Mouse (Mus musculus) testis, adult 2 months (tissue): Measurements from ENCODE around the gene Sall1. TPM values are rescaled to one million over a fixed set of nuclear protein-coding genes. Genes with fewer than 3 reads are reported as not detected.

Experiments
- H3K27ac ChIP-seq: fragments of 200-500 bp; 2 replicates; pipeline ENCODE4 v1.5.1; 2012; ENCODE audit warnings: low read depth, low read length; ENCODE audit not compliant: control insufficient read depth, insufficient read depth
- H3K27me3 ChIP-seq: fragments of 200-500 bp; 2 replicates; pipeline ENCODE4 v1.6.1; 2012; ENCODE audit warnings: mild to moderate bottlenecking, low read length, moderate library complexity; ENCODE audit not compliant: control insufficient read depth, insufficient read depth
- H3K36me3 ChIP-seq: fragments of 200-500 bp; 2 replicates; pipeline ENCODE4 v1.6.1; 2012; ENCODE audit warnings: mild to moderate bottlenecking, low read length; ENCODE audit not compliant: control insufficient read depth, insufficient read depth
- H3K4me1 ChIP-seq: fragments of 200-500 bp; 2 replicates; pipeline ENCODE4 v1.6.1; 2012; ENCODE audit warnings: low read length; ENCODE audit not compliant: control insufficient read depth, insufficient read depth
- H3K4me3 ChIP-seq: fragments of 200-500 bp; 2 replicates; pipeline ENCODE4 v1.5.1; 2012; ENCODE audit warnings: low read depth, mild to moderate bottlenecking, low read length, moderate library complexity, mixed read lengths; ENCODE audit not compliant: control insufficient read depth
- CTCF ChIP-seq: fragments of 200-500 bp; IDR thresholded peaks from 2 replicates; pipeline ENCODE4 v1.5.1; 2012; ENCODE audit warnings: low read depth, mild to moderate bottlenecking, inconsistent platforms, low read length, moderate library complexity; ENCODE audit not compliant: control insufficient read depth, insufficient read depth, insufficient replicate concordance
- POLR2A ChIP-seq: fragments of 200-500 bp; IDR thresholded peaks from 2 replicates; pipeline ENCODE4 v1.6.1; 2012; ENCODE audit warnings: low read depth, mild to moderate bottlenecking, inconsistent platforms, low read length, moderate library complexity; ENCODE audit not compliant: control insufficient read depth
- polyA plus RNA-seq: library from polyadenylated mRNA; depleted of rRNA; stranded (reverse); fragments of >200 nt; gene quantifications from 2 replicates; pipeline ENCODE4 v1.2.3, GENCODE M21; 2012

Gene Sall1
- polyA plus RNA-seq, 1 experiment = 0.58 TPM

DNA sequence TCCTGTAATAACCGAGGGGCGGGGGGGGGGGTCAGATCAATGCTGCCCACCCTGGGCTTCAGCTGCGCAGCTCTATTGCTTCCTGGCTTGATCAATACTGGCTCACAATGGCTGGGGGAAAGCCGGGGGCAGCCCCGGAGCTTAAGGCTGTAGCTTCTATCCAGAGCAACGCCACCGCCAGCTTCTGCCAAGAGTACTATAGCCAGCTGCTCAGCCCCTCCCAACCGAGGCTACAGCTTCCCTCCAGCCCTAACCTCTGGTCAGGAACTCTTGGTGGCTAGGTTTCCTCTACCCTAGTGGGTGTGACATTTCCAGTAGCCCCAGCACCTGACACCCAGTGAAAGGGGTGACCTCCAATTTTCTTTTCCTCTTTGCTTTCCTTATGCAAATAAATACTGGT, 36.8 kb downstream of the Sall1 start:
- Histone ChIP-seq H3K27ac (no peak overlapping the region), H3K4me1 (peaks cover 4% of the 10 kb centered on the region), H3K4me3 (no peak overlapping the region), H3K36me3 (no peaks in the 10 kb centered on the region), H3K27me3 (peaks cover 3% of the 10 kb centered on the region)
- TF ChIP-seq POLR2A (no peak), CTCF (no peak)

- Histone ChIP-seq H3K4me3 (peak overlapping the region; percentile 36), H3K4me1 (peaks cover 4% of the 10 kb centered on the region), H3K36me3 (no peaks in the 10 kb centered on the region), H3K27ac (no peak overlapping the region), H3K27me3 (peaks cover 3% of the 10 kb centered on the region)
- no peak for TF ChIP-seq POLR2A
- TF ChIP-seq CTCF = no peak
Observed at GRCm38 (mm10) chr8:89006426-89006825, 37.5 kb downstream of the Sall1 start.

DNA sequence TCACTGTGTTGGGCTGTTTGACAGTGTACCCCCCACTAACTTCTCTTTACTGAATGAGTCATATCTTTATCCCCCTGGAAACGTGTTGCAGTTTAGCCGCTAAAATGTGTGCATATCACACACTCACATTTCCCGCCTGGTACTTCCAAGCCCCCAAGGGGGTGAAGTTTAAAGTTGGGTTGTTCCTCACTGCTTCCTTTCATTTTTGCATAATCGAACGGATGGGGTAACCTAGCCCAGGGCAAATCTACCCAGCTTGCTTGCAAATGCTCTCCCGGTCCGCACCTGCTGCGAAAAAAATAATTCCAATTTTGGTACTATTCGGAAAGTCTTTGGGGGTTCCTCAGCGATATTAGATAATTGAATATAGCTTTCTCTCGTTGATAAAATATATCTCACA, 38.2 kb downstream of the Sall1 start:
- Histone ChIP-seq H3K27me3 (peaks cover 3% of the 10 kb centered on the region), H3K27ac (no peak overlapping the region), H3K36me3 (no peaks in the 10 kb centered on the region), H3K4me1 (peaks cover 4% of the 10 kb centered on the region), H3K4me3 (no peak overlapping the region)
- TF ChIP-seq CTCF (no peak), POLR2A (no peak)

GRCm38 (mm10) chr8:89004041-89004440, 39.9 kb downstream of the Sall1 start:
- H3K27ac ChIP-seq = no peak overlapping the region
- TF ChIP-seq CTCF (no peak), POLR2A (no peak)
- no peak overlapping the region for H3K4me3 ChIP-seq
- H3K4me1 ChIP-seq = peaks cover 4% of the 10 kb centered on the region
- H3K36me3 ChIP-seq = no peaks in the 10 kb centered on the region
- peaks cover 3% of the 10 kb centered on the region for H3K27me3 ChIP-seq

DNA sequence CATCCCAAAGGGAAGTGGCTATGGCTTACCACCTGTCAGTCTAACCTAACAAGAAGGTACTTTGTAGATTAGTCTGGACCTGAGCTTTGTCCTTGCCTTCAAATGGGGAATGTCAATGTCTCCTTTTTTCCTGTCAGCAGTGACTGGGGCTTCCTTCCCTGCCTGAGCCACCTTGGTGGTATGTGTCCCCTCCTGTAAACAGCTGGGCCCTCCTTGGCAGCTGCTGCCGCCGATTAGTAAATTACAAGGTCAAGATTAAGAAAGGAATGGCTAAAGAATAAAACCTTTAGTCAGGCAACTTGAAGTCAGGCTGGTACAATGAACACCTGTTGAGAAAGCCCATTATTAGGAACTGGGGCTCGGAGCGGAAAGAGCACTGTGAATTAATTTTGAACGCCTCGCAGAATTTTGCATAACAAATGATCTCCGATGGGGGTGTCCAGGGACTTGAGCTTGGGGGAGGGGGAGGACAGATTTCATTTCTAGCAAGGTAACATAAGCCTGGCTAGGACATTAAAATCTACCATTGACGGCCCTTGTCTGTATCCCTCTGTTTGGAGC, 40.5 kb downstream of the Sall1 start:
- Histone ChIP-seq H3K27ac (no peak overlapping the region), H3K36me3 (no peaks in the 10 kb centered on the region), H3K27me3 (peaks cover 3% of the 10 kb centered on the region), H3K4me1 (peaks cover 4% of the 10 kb centered on the region), H3K4me3 (no peak overlapping the region)
- TF ChIP-seq POLR2A (no peak), CTCF (no peak)

DNA sequence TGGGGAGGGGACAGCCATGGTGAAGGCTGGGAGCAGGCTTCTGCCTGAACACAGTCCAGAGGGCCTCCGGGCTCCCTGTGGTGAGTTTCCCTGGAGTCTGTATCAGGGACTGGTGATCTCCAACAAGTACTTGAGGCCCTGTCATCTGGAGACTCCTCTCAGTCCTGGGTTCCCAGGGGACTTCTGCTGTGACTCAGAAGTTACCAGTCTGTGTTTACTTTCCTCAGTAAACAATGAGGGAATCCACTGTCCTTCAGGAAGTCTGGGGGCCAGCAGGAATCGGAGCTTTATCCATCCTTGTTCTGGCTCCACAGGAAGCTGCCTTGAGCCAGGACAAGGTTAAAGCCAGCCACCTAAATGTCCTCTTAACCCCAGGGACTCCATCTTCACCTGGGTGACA, 41.8 kb downstream of the Sall1 start:
- no peaks in the 10 kb centered on the region for H3K36me3 ChIP-seq
- H3K27me3 ChIP-seq = peaks cover 3% of the 10 kb centered on the region
- TF ChIP-seq POLR2A (no peak), CTCF (no peak)
- H3K27ac ChIP-seq = no peak overlapping the region
- no peak overlapping the region for H3K4me3 ChIP-seq
- peaks cover 4% of the 10 kb centered on the region for H3K4me1 ChIP-seq

- H3K27me3 ChIP-seq = no peaks in the 10 kb centered on the region
- no peaks in the 10 kb centered on the region for H3K36me3 ChIP-seq
- H3K4me3 ChIP-seq = no peak overlapping the region
- H3K4me1 ChIP-seq = no peaks in the 10 kb centered on the region
- TF ChIP-seq POLR2A (no peak), CTCF (no peak)
- no peak overlapping the region for H3K27ac ChIP-seq
Observed at GRCm38 (mm10) chr8:88997276-88997675, 46.7 kb downstream of the Sall1 start.
